Mouse (Mus musculus) G1E (cell line): Measurements from ENCODE around the gene Ermap.

ENCODE experiments used
- CTCF ChIP-seq: IDR thresholded peaks from 2 replicates; pipeline ENCODE4 v1.5.1; 2012; ENCODE audit warnings: low read depth, low read length, inconsistent platforms, mixed read lengths
- GATA1 ChIP-seq: IDR thresholded peaks from 2 replicates; pipeline ENCODE4 v1.6.1; 2012; ENCODE audit warnings: borderline replicate concordance, low read length, inconsistent platforms, mixed read lengths

DNA sequence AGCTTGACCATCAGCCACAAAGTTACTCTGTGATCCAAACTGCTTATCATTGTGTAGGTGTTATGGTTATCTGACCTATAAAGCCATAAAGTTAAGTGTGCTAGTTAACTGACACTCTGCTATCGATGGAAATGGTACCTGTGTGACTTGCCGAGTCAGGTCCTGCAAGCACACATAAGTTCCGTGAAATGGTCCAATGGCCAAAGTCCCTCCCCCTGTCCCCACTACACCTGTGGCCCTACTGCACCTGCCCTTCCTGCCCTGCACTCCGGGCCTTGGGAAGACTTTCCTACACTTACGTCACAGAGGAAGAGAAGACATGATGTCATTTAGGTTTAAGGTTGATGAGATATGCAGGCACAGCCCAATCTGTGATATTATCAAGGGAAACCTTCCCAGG lies 42.5 kb downstream of the Ermap start:
- TF ChIP-seq GATA1 (no peak), CTCF (no peak)
